Mouse (Mus musculus) embryo, embryonic 10 days (tissue): Measurements from ENCODE around the gene Sdf2l1.
"Not testable (repeated sequence)": the region's sequence is repeated elsewhere in the genome, so short reads cannot be mapped to it uniquely, and the experiment has no call there.

Experiments used
- DNase-seq: peaks from one replicate; pipeline ENCODE4 v3.0.0-alpha.2; 2015; ENCODE audit warnings: low spot score

Sdf2l1 gene

GRCm38 (mm10) chr16:17132089-17132905 is at the start of gene Sdf2l1:
Sdf2l1 (minus strand) TSS chr16:17132383.
- peak; percentile 100 for DNase-seq

GRCm38 (mm10) chr16:17181382-17181781 is 49.2 kb upstream of the Sdf2l1 start:
- DNase-seq, result no peak

GRCm38 (mm10) chr16:17179706-17180105 is 47.5 kb upstream of the Sdf2l1 start:
- DNase-seq, result no peak

- no peak for DNase-seq
Observed at GRCm38 (mm10) chr16:17177623-17178170, 45.5 kb upstream of the Sdf2l1 start.

GRCm38 (mm10) chr16:17175765-17176164 is 43.6 kb upstream of the Sdf2l1 start:
- DNase-seq, result no peak

GRCm38 (mm10) chr16:17168049-17168448 is 35.9 kb upstream of the Sdf2l1 start:
- no peak for DNase-seq

- DNase-seq, result no peak
Observed at GRCm38 (mm10) chr16:17167179-17167578, 35.0 kb upstream of the Sdf2l1 start.

GRCm38 (mm10) chr16:17165478-17165877 is 33.3 kb upstream of the Sdf2l1 start:
- DNase-seq, result not testable (repeated sequence)

GRCm38 (mm10) chr16:17154346-17154745 is 22.2 kb upstream of the Sdf2l1 start:
- DNase-seq, result no peak

GRCm38 (mm10) chr16:17151874-17152273 is 19.7 kb upstream of the Sdf2l1 start:
- DNase-seq, result no peak

- no peak for DNase-seq
Observed at GRCm38 (mm10) chr16:17150520-17151258, 18.5 kb upstream of the Sdf2l1 start.

GRCm38 (mm10) chr16:17148084-17148483 is 15.9 kb upstream of the Sdf2l1 start:
- DNase-seq, result peak; percentile 76

GRCm38 (mm10) chr16:17147391-17147929 is 15.3 kb upstream of the Sdf2l1 start:
- peak; percentile 19 for DNase-seq

GRCm38 (mm10) chr16:17146772-17147235 is 14.6 kb upstream of the Sdf2l1 start, which contains the start of gene Ccdc116:
Ccdc116 (minus strand) TSS chr16:17147229.
- peak; percentile 95 for DNase-seq

GRCm38 (mm10) chr16:17144339-17144738 is 12.2 kb upstream of the Sdf2l1 start, which contains the start of gene Ydjc:
Ydjc (plus strand) TSS chr16:17144621.
- DNase-seq, result peak; percentile 63

- no peak for DNase-seq
Observed at GRCm38 (mm10) chr16:17137355-17137754, 5.2 kb upstream of the Sdf2l1 start.

- peak; percentile 34 for DNase-seq
Observed at GRCm38 (mm10) chr16:17132906-17133200, 670 bp upstream of the Sdf2l1 start.

- DNase-seq, result peak; percentile 41
Observed at GRCm38 (mm10) chr16:17131191-17132088, 743 bp downstream of the Sdf2l1 start.

GRCm38 (mm10) chr16:17127292-17127691 is 4.9 kb downstream of the Sdf2l1 start:
- peak; percentile 74 for DNase-seq

- peak; percentile 95 for DNase-seq
Observed at GRCm38 (mm10) chr16:17124871-17125520, 7.2 kb downstream of the Sdf2l1 start, which contains the start of gene 2610318N02Rik. 2610318N02Rik (minus strand) TSS chr16:17125167.
